Mouse (Mus musculus): ENCODE results near the gene Trim69. TPM values are rescaled to one million over a fixed set of nuclear protein-coding genes. Genes with fewer than 3 reads are reported as not detected.
A peak's percentile ranks its signal among the peaks of the same experiment; 100 is the strongest.
"Not testable (repeated sequence)": the region's sequence is repeated elsewhere in the genome, so short reads cannot be mapped to it uniquely, and the experiment has no call there.

Gene Trim69
- polyA plus RNA-seq, 1 experiment from 2014 or later, result not detected

DNA sequence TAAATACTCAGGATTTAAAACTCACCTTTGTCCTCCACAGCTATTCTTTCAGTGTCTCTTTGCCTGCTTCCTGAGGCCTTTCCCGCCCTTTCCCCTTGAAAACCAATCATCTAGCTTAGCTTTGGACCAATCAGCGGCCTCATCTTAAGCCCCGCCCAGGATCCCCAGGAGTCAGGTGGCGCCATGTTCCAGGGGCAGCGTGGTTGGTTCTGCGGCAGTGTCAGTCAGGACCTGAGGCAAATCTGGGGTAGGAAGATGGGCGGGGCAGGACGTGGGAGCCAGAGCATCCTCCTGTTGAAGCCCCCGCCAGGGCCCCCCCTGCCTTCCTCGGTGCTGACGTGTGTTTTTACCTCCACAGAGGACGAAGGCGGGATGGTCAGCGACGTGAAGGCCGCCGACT is 25.6 kb downstream of the Trim69 start, which contains the start of the genes Patl2 and Terb2:
Gene Patl2, minus strand, starts transcription at position 84 of the 400 bp plus-strand sequence.
Gene Terb2, plus strand, starts transcription at position 167 of the 400 bp plus-strand sequence.
- H3K27me3 ChIP-seq (replicated peaks), result no peaks in the 10 kb centered on the region
- H3K36me3 ChIP-seq, result no peaks in the 10 kb centered on the region
- H3K4me2 ChIP-seq (replicated peaks), result no peak within 1 kb of the TSS
- H3K9ac ChIP-seq, result no peak within 1 kb of the TSS
- H3K4me1 ChIP-seq, result no peaks in the 10 kb centered on the region
- no peak for ATAC-seq (ENCODE audit: low FRiP score, low read depth)
- WGBS, result 89% methylated on average over 17 of the region's 17 CpGs
- no peaks in the 10 kb centered on the region for H3K9me3 ChIP-seq
- no peak within 1 kb of the TSS for H3K27ac ChIP-seq
- H3K4me3 ChIP-seq, result no peak within 1 kb of the TSS

- Histone ChIP-seq H3K4me1 (no peaks in the 10 kb centered on the region), H3K27me3 (replicated peaks) (no peaks in the 10 kb centered on the region), H3K27ac (no peak overlapping the region), H3K9me3 (no peaks in the 10 kb centered on the region), H3K4me2 (replicated peaks) (no peak overlapping the region), H3K36me3 (no peaks in the 10 kb centered on the region), H3K4me3 (no peak overlapping the region), H3K9ac (no peak overlapping the region)
- no peak for ATAC-seq (ENCODE audit: low FRiP score, low read depth)
- WGBS, result 94% methylated on average over 3 of the region's 3 CpGs
These were observed 26.3 kb downstream of the Trim69 start for GRCm38 (mm10) chr2:122186751-122187150.

- H3K4me1 ChIP-seq, result no peaks in the 10 kb centered on the region
- H3K27me3 ChIP-seq (replicated peaks), result no peaks in the 10 kb centered on the region
- H3K4me2 ChIP-seq (replicated peaks), result no peak overlapping the region
- H3K27ac ChIP-seq, result no peak overlapping the region
- no peak overlapping the region for H3K9ac ChIP-seq
- WGBS, result 79% methylated on average over 3 of the region's 3 CpGs
- ATAC-seq (ENCODE audit: low FRiP score, low read depth), result no peak
- no peaks in the 10 kb centered on the region for H3K36me3 ChIP-seq
- no peaks in the 10 kb centered on the region for H3K9me3 ChIP-seq
- H3K4me3 ChIP-seq, result no peak overlapping the region
These were observed 31.3 kb downstream of the Trim69 start for GRCm38 (mm10) chr2:122191849-122192248.

GRCm38 (mm10) chr2:122194509-122194929 is 34.0 kb downstream of the Trim69 start:
- H3K4me3 ChIP-seq, result no peak overlapping the region
- 67% methylated on average over 1 of the region's 1 CpGs for WGBS
- H3K4me1 ChIP-seq, result no peaks in the 10 kb centered on the region
- ATAC-seq (ENCODE audit: low FRiP score, low read depth), result peak; percentile 68
- H3K27me3 ChIP-seq (replicated peaks), result no peaks in the 10 kb centered on the region
- H3K9me3 ChIP-seq, result no peaks in the 10 kb centered on the region
- no peaks in the 10 kb centered on the region for H3K36me3 ChIP-seq
- no peak overlapping the region for H3K4me2 ChIP-seq (replicated peaks)
- H3K27ac ChIP-seq, result no peak overlapping the region
- no peak overlapping the region for H3K9ac ChIP-seq

DNA sequence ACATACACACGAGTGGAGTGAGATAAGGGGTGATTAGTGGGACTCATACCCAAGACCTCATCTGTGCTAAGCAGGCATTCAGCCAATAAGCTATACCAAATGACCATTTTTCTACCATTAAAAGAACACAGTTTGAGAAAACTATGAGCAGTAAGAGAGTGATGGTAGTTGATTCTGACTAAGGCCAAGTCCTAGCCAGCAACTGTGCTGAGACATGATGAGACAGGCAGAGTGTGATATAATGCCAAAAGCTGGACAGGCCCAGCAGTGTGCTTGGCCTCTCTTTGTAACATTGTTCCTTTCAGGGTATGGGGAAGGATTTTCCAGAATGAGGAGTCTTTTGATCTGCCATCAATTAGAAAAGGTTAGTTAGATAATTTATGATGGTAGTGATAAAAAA is 41.0 kb downstream of the Trim69 start:
- 90% methylated on average over 1 of the region's 1 CpGs for WGBS
- no peak for ATAC-seq (ENCODE audit: low FRiP score, low read depth)
- H3K4me3 ChIP-seq, result no peak overlapping the region
- no peak overlapping the region for H3K4me2 ChIP-seq (replicated peaks)
- no peaks in the 10 kb centered on the region for H3K4me1 ChIP-seq
- no peak overlapping the region for H3K9ac ChIP-seq
- H3K9me3 ChIP-seq, result no peaks in the 10 kb centered on the region
- no peaks in the 10 kb centered on the region for H3K36me3 ChIP-seq
- H3K27me3 ChIP-seq (replicated peaks), result no peaks in the 10 kb centered on the region
- H3K27ac ChIP-seq, result no peak overlapping the region

- no peaks in the 10 kb centered on the region for H3K36me3 ChIP-seq
- no peaks in the 10 kb centered on the region for H3K27me3 ChIP-seq (replicated peaks)
- H3K9me3 ChIP-seq, result no peaks in the 10 kb centered on the region
- no peak for ATAC-seq (ENCODE audit: low FRiP score, low read depth)
- H3K4me1 ChIP-seq, result no peaks in the 10 kb centered on the region
- H3K4me3 ChIP-seq, result no peak overlapping the region
- WGBS, result 74% methylated on average over 2 of the region's 2 CpGs
- no peak overlapping the region for H3K9ac ChIP-seq
- H3K27ac ChIP-seq, result no peak overlapping the region
- no peak overlapping the region for H3K4me2 ChIP-seq (replicated peaks)
These were observed 46.1 kb downstream of the Trim69 start for GRCm38 (mm10) chr2:122206440-122207107.

- WGBS, result 38% methylated on average over 3 of the region's 3 CpGs
- Histone ChIP-seq H3K9ac (no peak overlapping the region), H3K4me2 (replicated peaks) (no peak overlapping the region), H3K4me3 (no peak overlapping the region), H3K27ac (no peak overlapping the region), H3K9me3 (no peaks in the 10 kb centered on the region), H3K4me1 (no peaks in the 10 kb centered on the region), H3K27me3 (replicated peaks) (no peaks in the 10 kb centered on the region), H3K36me3 (no peaks in the 10 kb centered on the region)
- peak; percentile 68; the same call in 1 of the 2 replicates for ATAC-seq (ENCODE audit: low FRiP score, low read depth)
These were observed 50.2 kb downstream of the Trim69 start for GRCm38 (mm10) chr2:122210534-122211228.

DNA sequence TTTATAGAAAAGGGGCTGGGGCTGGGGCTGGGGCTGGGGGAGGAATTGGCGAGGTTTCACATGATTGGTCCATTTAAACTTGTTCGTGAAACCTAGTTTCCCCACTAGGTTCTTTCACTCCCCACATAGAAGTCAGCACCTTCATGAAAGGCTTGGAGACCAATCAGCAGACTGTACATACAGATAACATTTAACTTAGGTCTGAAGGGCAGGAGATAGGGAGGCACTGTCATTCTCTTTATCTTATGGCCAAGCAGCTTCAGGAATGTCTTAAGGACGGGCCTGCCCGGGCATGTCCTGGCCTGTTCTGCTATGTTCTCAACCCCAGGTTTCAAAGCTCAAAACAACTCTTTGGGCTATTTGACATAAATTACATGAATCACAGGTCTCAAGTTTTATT is 56.6 kb downstream of the Trim69 start:
- not testable (repeated sequence) for H3K27me3 ChIP-seq (replicated peaks); H3K9me3 ChIP-seq; ATAC-seq (ENCODE audit: low FRiP score, low read depth); H3K9ac ChIP-seq; H3K4me2 ChIP-seq (replicated peaks); H3K27ac ChIP-seq; H3K4me1 ChIP-seq; H3K36me3 ChIP-seq; H3K4me3 ChIP-seq
- WGBS, result 96% methylated on average over 4 of the region's 4 CpGs

DNA sequence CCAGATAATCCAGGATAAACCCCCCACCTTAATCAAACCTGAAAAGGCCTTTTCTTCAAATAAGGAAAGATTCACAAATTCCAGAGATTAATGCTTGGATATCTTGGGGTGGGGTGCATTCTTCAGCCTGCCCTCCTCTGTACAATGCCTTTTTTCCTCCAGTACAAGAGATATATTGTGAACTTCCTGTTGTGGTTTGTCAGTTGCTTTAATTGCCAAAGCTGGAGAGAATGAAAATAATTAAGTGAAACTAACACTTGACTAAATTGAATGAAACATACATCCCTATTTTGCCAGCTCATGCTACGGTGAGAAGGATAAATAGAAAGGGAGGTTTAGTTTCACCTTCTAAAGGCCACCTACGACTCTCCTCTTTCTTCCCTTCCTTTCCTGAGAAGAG is 57.7 kb downstream of the Trim69 start:
- Histone ChIP-seq H3K9ac (no peak overlapping the region), H3K9me3 (no peaks in the 10 kb centered on the region), H3K4me2 (replicated peaks) (no peak overlapping the region), H3K36me3 (no peaks in the 10 kb centered on the region), H3K4me1 (no peaks in the 10 kb centered on the region), H3K27me3 (replicated peaks) (no peaks in the 10 kb centered on the region), H3K27ac (no peak overlapping the region), H3K4me3 (no peak overlapping the region)
- no peak for ATAC-seq (ENCODE audit: low FRiP score, low read depth)
- WGBS, result 71% methylated on average over 2 of the region's 2 CpGs

GRCm38 (mm10) chr2:122221378-122221777 is 60.9 kb downstream of the Trim69 start:
- H3K4me1 ChIP-seq, result no peaks in the 10 kb centered on the region
- no peak overlapping the region for H3K4me2 ChIP-seq (replicated peaks)
- H3K9ac ChIP-seq, result no peak overlapping the region
- WGBS, result 75% methylated on average over 4 of the region's 4 CpGs
- no peaks in the 10 kb centered on the region for H3K36me3 ChIP-seq
- no peak overlapping the region for H3K4me3 ChIP-seq
- H3K9me3 ChIP-seq, result no peaks in the 10 kb centered on the region
- ATAC-seq (ENCODE audit: low FRiP score, low read depth), result no peak
- H3K27me3 ChIP-seq (replicated peaks), result no peaks in the 10 kb centered on the region
- no peak overlapping the region for H3K27ac ChIP-seq

DNA sequence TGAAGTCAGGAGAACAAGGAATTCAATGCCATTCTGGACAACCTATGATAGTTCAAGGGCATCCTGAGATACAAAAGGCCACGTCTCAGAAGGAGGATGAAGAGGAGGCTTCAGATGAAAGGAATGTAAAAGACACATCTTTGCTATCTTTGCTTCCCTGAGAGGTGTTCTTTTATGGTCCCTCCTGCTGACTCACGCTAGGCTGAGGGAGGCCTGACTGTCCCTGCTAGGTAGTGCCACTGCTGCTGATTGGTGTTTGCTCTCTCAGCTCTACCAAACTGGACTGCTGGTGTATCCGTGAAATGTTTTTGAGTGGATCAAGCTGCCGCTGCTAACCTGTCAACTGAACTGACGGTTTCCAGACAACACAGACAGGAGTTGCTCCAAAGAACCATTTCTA is 61.3 kb downstream of the Trim69 start:
- WGBS, result 46% methylated on average over 5 of the region's 5 CpGs
- H3K4me2 ChIP-seq (replicated peaks), result no peak overlapping the region
- no peak for ATAC-seq (ENCODE audit: low FRiP score, low read depth)

DNA sequence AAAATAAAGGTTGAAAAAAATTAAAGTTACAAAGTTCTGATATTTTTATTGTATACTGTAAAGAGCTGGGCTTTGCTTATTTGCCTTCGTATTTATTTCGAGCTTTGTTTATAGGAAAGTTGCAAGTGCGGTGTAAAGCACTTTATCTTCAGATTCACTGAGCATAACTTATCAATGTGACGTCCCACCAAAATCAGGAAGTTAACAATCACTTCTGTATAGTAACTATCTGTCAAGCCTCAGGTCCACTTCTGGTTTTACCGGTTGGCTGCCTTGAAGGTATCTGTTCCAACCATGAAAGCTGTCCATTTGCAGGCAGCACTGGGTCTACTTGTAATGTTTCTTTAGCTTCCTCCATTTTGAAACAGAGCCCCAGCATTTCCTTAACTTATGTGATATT is 61.8 kb downstream of the Trim69 start:
- Histone ChIP-seq H3K27me3 (replicated peaks) (no peaks in the 10 kb centered on the region), H3K4me2 (replicated peaks) (no peak overlapping the region), H3K9me3 (no peaks in the 10 kb centered on the region), H3K27ac (no peak overlapping the region), H3K4me3 (no peak overlapping the region), H3K4me1 (no peaks in the 10 kb centered on the region), H3K9ac (no peak overlapping the region), H3K36me3 (no peaks in the 10 kb centered on the region)
- ATAC-seq (ENCODE audit: low FRiP score, low read depth), result no peak
- 92% methylated on average over 5 of the region's 5 CpGs for WGBS

More for the DNA sequence above, 61.3 kb downstream of the Trim69 start:
- no peak overlapping the region for H3K27ac ChIP-seq
- no peak overlapping the region for H3K4me3 ChIP-seq
- no peaks in the 10 kb centered on the region for H3K36me3 ChIP-seq
- no peaks in the 10 kb centered on the region for H3K27me3 ChIP-seq (replicated peaks)
- H3K9ac ChIP-seq, result no peak overlapping the region
- no peaks in the 10 kb centered on the region for H3K9me3 ChIP-seq
- no peaks in the 10 kb centered on the region for H3K4me1 ChIP-seq

- H3K4me3 ChIP-seq, result no peak overlapping the region
- H3K36me3 ChIP-seq, result no peaks in the 10 kb centered on the region
- H3K9me3 ChIP-seq, result no peaks in the 10 kb centered on the region
- H3K27ac ChIP-seq, result no peak overlapping the region
- H3K4me2 ChIP-seq (replicated peaks), result no peak overlapping the region
- H3K9ac ChIP-seq, result no peak overlapping the region
- H3K4me1 ChIP-seq, result no peaks in the 10 kb centered on the region
- no peak for ATAC-seq (ENCODE audit: low FRiP score, low read depth)
- no peaks in the 10 kb centered on the region for H3K27me3 ChIP-seq (replicated peaks)
These were observed 63.2 kb downstream of the Trim69 start for GRCm38 (mm10) chr2:122223654-122224053.

All from neural tube, embryonic 12.5 days (tissue).